Mouse (Mus musculus) embryonic fibroblast, embryonic 13.5 days (primary cell): ENCODE measurements around the gene Sbds.
"Not testable (repeated sequence)": the region's sequence is repeated elsewhere in the genome, so short reads cannot be mapped to it uniquely, and the experiment has no call there.

Source experiments
- CTCF ChIP-seq: IDR thresholded peaks from 2 replicates; pipeline ENCODE4 v1.5.1; 2011; ENCODE audit warnings: mild to moderate bottlenecking, control low read depth, low read length, moderate library complexity, borderline replicate concordance; ENCODE audit not compliant: insufficient read depth
- POLR2A ChIP-seq: IDR thresholded peaks from 2 replicates; pipeline ENCODE4 v1.6.1; 2011; ENCODE audit warnings: low read depth, mild to moderate bottlenecking, control low read depth, low read length, moderate library complexity

DNA sequence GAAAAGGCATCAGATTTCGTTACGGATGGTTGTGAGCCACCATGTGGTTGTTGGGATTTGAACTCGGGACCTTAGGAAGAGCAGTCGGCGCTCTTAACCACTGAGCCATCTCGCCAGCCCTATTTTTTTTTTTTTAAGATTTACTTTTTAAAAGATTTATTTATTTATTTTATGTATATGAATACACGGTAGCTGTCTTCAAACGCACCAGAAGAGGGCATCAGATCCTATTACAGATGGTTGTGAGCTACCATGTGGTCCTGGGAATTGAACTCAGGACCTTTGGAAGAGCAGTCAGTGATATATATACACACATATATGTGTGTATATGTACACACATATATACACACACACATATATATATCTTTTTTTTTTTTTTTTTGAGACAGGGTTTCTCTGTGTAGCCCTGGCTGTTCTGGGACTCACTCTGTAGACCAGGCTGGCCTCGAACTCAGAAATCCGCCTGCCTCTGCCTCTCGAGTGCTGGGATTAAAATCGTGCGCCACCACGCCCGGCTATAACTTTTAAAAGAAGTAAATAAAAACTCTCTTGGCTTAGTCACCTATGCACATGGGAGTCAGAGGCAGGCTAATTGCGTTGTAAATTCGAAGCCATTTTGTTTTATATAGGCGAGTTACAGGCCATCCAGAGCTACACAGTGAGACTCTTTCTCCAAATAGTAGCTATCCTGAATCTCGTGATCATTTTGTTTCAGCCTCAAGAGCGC lies 632 bp upstream of the Sbds start:
- TF ChIP-seq POLR2A, CTCF: not testable (repeated sequence)
